Mouse (Mus musculus) fat pad, adult 2 months (tissue): ENCODE measurements around the gene Cebpg.
A peak's percentile ranks its signal among the peaks of the same experiment; 100 is the strongest.

Experiments used
- DNase-seq: peaks from one replicate; pipeline ENCODE4 v3.0.0-alpha.2; 2011; ENCODE audit warnings: low read depth, low spot score; ENCODE audit errors: extremely low read depth

The Cebpg gene

GRCm38 (mm10) chr7:35056436-35056864, at the start of gene Cebpg:
Gene Cebpg, minus strand, starts transcription at chr7:35056573.
- no peak for DNase-seq

GRCm38 (mm10) chr7:35099528-35099927, 43.2 kb upstream of the Cebpg start:
- DNase-seq = no peak

GRCm38 (mm10) chr7:35098777-35099176, 42.4 kb upstream of the Cebpg start:
- no peak for DNase-seq

- no peak for DNase-seq
Measured at GRCm38 (mm10) chr7:35094975-35095678, 38.8 kb upstream of the Cebpg start.

- no peak for DNase-seq
Measured at GRCm38 (mm10) chr7:35090550-35090949, 34.2 kb upstream of the Cebpg start.

GRCm38 (mm10) chr7:35086271-35086861, 30.0 kb upstream of the Cebpg start:
- DNase-seq = no peak

- DNase-seq = no peak
Measured at GRCm38 (mm10) chr7:35084565-35085360, 28.4 kb upstream of the Cebpg start.

- DNase-seq = no peak
Measured at GRCm38 (mm10) chr7:35081406-35082104, 25.2 kb upstream of the Cebpg start.

GRCm38 (mm10) chr7:35080843-35081338, 24.5 kb upstream of the Cebpg start:
- no peak for DNase-seq

GRCm38 (mm10) chr7:35076645-35077044, 20.3 kb upstream of the Cebpg start:
- DNase-seq = peak; percentile 99

GRCm38 (mm10) chr7:35066640-35067212, 10.4 kb upstream of the Cebpg start:
- no peak for DNase-seq

GRCm38 (mm10) chr7:35065958-35066357, 9.6 kb upstream of the Cebpg start:
- DNase-seq = no peak

- DNase-seq = no peak
Measured at GRCm38 (mm10) chr7:35064286-35065258, 8.2 kb upstream of the Cebpg start.

- DNase-seq = no peak
Measured at GRCm38 (mm10) chr7:35059467-35059866, 3.1 kb upstream of the Cebpg start.

- DNase-seq = no peak
Measured at GRCm38 (mm10) chr7:35058329-35058728, 2.0 kb upstream of the Cebpg start.

- DNase-seq = no peak
Measured at GRCm38 (mm10) chr7:35057569-35057968, 1.2 kb upstream of the Cebpg start.

GRCm38 (mm10) chr7:35056999-35057398, 626 bp upstream of the Cebpg start:
- no peak for DNase-seq

- no peak for DNase-seq
Measured at GRCm38 (mm10) chr7:35055619-35056435, 546 bp downstream of the Cebpg start.
